Mouse (Mus musculus) midbrain, embryonic 11.5 days (tissue): Measurements from ENCODE around the gene Ralgps1. TPM values are rescaled to one million over a fixed set of nuclear protein-coding genes. Genes with fewer than 3 reads are reported as not detected.

Experiments
- ATAC-seq: fragments of 200-750 bp; cut with Nextera tagmentation; 2 replicates; pipeline ENCODE4 v1.8.0; 2017; ENCODE audit warnings: moderate TSS enrichment, moderate library complexity; ENCODE audit not compliant: low FRiP score
- DNase-seq: peaks from one replicate; pipeline ENCODE4 v3.0.0; 2015; ENCODE audit warnings: low spot score; ENCODE audit errors: missing footprints
- H3K27ac ChIP-seq: fragments of 300-500 bp; sonication (generic); 2 replicates; pipeline ENCODE4 v1.5.1; 2014; ENCODE audit warnings: low read depth, low read length
- H3K27me3 ChIP-seq: fragments of 300-500 bp; sonication (generic); 2 replicates; pipeline ENCODE4 v1.6.1; 2014; ENCODE audit warnings: mild to moderate bottlenecking, low read length, moderate library complexity, mixed read lengths; ENCODE audit not compliant: control insufficient read depth, insufficient read depth
- H3K36me3 ChIP-seq: fragments of 300-500 bp; sonication (generic); 2 replicates; pipeline ENCODE4 v1.6.1; 2014; ENCODE audit warnings: mild to moderate bottlenecking, low read length, moderate library complexity, mixed read lengths; ENCODE audit not compliant: control insufficient read depth, insufficient read depth
- H3K4me1 ChIP-seq: fragments of 300-500 bp; sonication (generic); 2 replicates; pipeline ENCODE4 v1.6.1; 2014; ENCODE audit warnings: low read length; ENCODE audit not compliant: control insufficient read depth, insufficient read depth
- H3K4me2 ChIP-seq: fragments of 300-500 bp; sonication (generic); 2 replicates; pipeline ENCODE4 v1.6.1; 2014; ENCODE audit warnings: mild to moderate bottlenecking, moderate library complexity
- H3K4me3 ChIP-seq: fragments of 300-500 bp; sonication (generic); 2 replicates; pipeline ENCODE4 v1.5.1; 2014; ENCODE audit warnings: low read depth, low read length
- H3K9ac ChIP-seq: fragments of 300-500 bp; sonication (generic); 2 replicates; pipeline ENCODE4 v1.6.1; 2014; ENCODE audit warnings: low read length
- H3K9me3 ChIP-seq: fragments of 300-500 bp; sonication (generic); 2 replicates; pipeline ENCODE4 v1.6.1; 2016; ENCODE audit warnings: low read length; ENCODE audit not compliant: control insufficient read depth
- WGBS: fragments of 180-500 bp; shearing (Covaris S2); extraction: QIAGEN DNeasy Blood & Tissue Kit; methylation state at CpG from one replicate; pipeline ENCODE4 v1.1.7; 2014; 5-methylcytosine and 5-hydroxymethylcytosine counted together
- polyA plus RNA-seq: library from polyadenylated mRNA; unstranded; fragments of >200 nt; fragmentation: Nextera tagmentation; extraction: Ambion mirVana; gene quantifications from 2 replicates; pipeline ENCODE4 v1.2.1, GENCODE M21; 2014

The Ralgps1 gene
- polyA plus RNA-seq, 1 experiment from 2014 or later = 13.8 TPM

DNA sequence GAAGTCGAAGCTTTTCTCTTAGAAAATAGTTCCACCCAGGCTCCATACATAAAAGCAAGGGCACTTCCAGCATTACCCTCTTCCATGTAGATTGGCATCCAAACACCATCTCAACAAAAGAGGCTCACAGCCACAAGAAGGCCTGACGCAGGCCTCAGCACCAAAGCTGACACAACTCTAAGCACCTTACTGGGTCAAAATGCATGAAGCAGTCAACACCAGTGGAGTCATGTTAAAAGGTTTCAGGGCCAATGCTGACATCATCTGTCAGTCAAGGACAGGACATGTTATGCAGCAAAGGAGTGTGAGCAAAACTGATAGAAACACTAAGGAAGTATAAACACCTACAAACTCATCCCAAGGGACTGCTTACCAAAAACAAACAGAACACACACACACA is 50.3 kb downstream of the Ralgps1 start:
- peaks cover 17% of the 10 kb centered on the region for H3K4me1 ChIP-seq
- H3K27me3 ChIP-seq = peaks cover 14% of the 10 kb centered on the region
- DNase-seq (peak; percentile 64), ATAC-seq (no peak)
- no peak overlapping the region for H3K9ac ChIP-seq
- H3K4me2 ChIP-seq = no peak overlapping the region
- H3K36me3 ChIP-seq = no peaks in the 10 kb centered on the region
- H3K9me3 ChIP-seq = no peaks in the 10 kb centered on the region
- WGBS = 91% methylated on average over 2 of the region's 2 CpGs
- no peak overlapping the region for H3K27ac ChIP-seq
- no peak overlapping the region for H3K4me3 ChIP-seq

DNA sequence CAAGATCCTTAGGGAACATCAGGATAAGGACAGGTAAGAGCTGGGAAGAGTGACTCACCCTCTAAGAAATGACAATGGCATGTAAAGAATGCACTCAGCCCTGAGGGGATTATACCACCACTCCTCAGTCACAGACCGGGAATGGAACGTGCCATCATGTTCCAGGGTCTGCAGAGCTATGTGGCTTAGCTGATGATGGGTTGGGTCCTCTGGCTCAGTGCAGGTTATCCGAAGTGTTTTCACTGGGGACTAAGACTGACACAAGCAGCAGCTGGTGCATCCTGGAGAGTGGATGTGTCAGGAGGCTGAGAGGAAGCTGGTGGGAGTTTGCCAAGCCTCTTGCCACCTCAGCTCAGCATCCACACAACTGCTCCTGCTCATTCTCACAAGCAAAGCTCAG is 50.7 kb downstream of the Ralgps1 start:
- Histone ChIP-seq H3K4me2 (no peak overlapping the region), H3K4me1 (peaks cover 17% of the 10 kb centered on the region), H3K27ac (no peak overlapping the region), H3K27me3 (peaks cover 12% of the 10 kb centered on the region), H3K4me3 (no peak overlapping the region), H3K9me3 (no peaks in the 10 kb centered on the region), H3K9ac (no peak overlapping the region), H3K36me3 (no peaks in the 10 kb centered on the region)
- ATAC-seq (no peak), DNase-seq (peak; percentile 12)
- WGBS = 61% methylated on average over 3 of the region's 3 CpGs

DNA sequence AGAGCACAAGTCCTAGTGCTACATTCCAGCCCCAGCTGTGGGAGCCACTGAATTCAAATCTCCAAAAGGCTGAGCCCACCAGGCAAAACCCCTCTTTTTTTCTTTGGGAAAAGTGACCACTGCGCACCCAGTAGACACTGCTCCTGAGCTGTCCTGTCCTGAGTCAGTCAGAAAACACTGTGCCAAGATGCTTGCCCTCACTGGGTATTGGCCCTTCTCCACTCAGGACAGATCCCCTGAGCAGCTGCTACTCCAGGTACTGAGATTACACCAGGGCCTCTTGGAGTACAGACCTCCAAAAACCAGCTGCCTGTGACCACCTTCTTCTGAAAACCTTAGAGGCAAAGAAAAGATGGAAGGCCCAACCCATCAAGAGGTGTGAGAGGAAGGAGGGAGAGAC is 51.4 kb downstream of the Ralgps1 start:
- ATAC-seq (no peak), DNase-seq (peak; percentile 6)
- WGBS = 100% methylated on average over 1 of the region's 1 CpGs
- no peak overlapping the region for H3K4me3 ChIP-seq
- no peaks in the 10 kb centered on the region for H3K9me3 ChIP-seq
- H3K4me1 ChIP-seq = peaks cover 17% of the 10 kb centered on the region
- no peaks in the 10 kb centered on the region for H3K36me3 ChIP-seq
- peaks cover 12% of the 10 kb centered on the region for H3K27me3 ChIP-seq
- no peak overlapping the region for H3K4me2 ChIP-seq
- H3K9ac ChIP-seq = no peak overlapping the region
- no peak overlapping the region for H3K27ac ChIP-seq

- Histone ChIP-seq H3K9ac (no peak overlapping the region), H3K27ac (no peak overlapping the region), H3K9me3 (no peaks in the 10 kb centered on the region), H3K4me3 (no peak overlapping the region), H3K36me3 (no peaks in the 10 kb centered on the region), H3K4me2 (no peak overlapping the region), H3K4me1 (peaks cover 17% of the 10 kb centered on the region), H3K27me3 (peaks cover 12% of the 10 kb centered on the region)
- no peak for ATAC-seq
- 87% methylated on average over 5 of the region's 5 CpGs for WGBS
- DNase-seq = peak; percentile 77
Observed at GRCm38 (mm10) chr2:33319455-33319854, 51.8 kb downstream of the Ralgps1 start.

GRCm38 (mm10) chr2:33318491-33318964 is 52.8 kb downstream of the Ralgps1 start:
- H3K27ac ChIP-seq = no peak overlapping the region
- WGBS = 82% methylated on average over 8 of the region's 8 CpGs
- no peaks in the 10 kb centered on the region for H3K36me3 ChIP-seq
- ATAC-seq (no peak), DNase-seq (no peak)
- peaks cover 12% of the 10 kb centered on the region for H3K4me1 ChIP-seq
- no peak overlapping the region for H3K4me2 ChIP-seq
- H3K9ac ChIP-seq = no peak overlapping the region
- peaks cover 9% of the 10 kb centered on the region; the same call in 1 of the 2 replicates for H3K27me3 ChIP-seq
- no peak overlapping the region for H3K4me3 ChIP-seq
- no peaks in the 10 kb centered on the region for H3K9me3 ChIP-seq

DNA sequence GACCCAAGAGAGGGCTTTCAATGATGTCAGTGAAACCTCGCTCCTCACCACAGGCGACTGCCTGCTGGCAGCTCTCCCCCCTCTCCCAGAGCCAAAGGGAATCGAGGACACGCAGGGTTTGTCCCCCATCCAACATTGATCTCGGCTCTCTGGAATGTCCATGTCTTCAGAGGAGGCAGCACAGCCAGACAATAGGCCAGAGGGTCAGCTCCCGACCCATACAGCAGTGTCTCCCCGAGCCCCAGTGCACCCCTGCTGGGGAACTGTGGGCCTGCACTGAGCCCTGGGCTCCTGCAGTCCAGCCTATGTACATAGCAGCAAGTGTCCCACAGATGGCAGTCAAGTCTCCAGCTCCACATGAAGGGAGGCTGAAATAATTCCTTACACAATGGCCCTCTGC is 54.8 kb downstream of the Ralgps1 start:
- DNase-seq (peak; percentile 94), ATAC-seq (peak; percentile 96)
- H3K27ac ChIP-seq = no peak overlapping the region; the same call in 1 of the 2 replicates
- H3K4me2 ChIP-seq = no peak overlapping the region
- no peaks in the 10 kb centered on the region for H3K9me3 ChIP-seq
- peaks cover 9% of the 10 kb centered on the region for H3K4me1 ChIP-seq
- H3K4me3 ChIP-seq = no peak overlapping the region
- 10% methylated on average over 7 of the region's 7 CpGs for WGBS
- H3K27me3 ChIP-seq = peaks cover 7% of the 10 kb centered on the region; the same call in 1 of the 2 replicates
- no peaks in the 10 kb centered on the region for H3K36me3 ChIP-seq
- 0 out of 2 replicates have a peak overlapping the region, but pooled peaks have one; percentile 18 for H3K9ac ChIP-seq

DNA sequence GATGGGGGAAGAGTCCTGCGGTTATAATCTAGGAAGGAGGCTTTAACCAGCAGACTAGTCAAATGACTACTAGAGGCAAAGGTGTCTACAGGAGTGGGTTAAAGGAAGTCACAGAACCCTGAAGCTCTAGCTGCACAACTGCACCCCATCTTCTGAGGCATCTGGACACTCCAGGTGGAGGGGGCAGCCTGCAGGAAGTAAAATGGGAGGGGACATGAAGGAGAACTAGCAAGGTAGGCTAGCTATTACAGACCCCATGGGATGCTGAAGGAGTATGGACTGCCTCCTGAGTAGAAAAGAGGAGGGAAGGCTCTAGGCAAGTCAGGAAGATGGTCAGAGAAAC is 55.3 kb downstream of the Ralgps1 start:
- H3K36me3 ChIP-seq = no peaks in the 10 kb centered on the region
- no peak overlapping the region for H3K4me3 ChIP-seq
- peaks cover 9% of the 10 kb centered on the region for H3K4me1 ChIP-seq
- peaks cover 7% of the 10 kb centered on the region; the same call in 1 of the 2 replicates for H3K27me3 ChIP-seq
- WGBS = 86% methylated on average over 1 of the region's 1 CpGs
- DNase-seq (no peak), ATAC-seq (no peak; the same call in 1 of the 2 replicates)
- no peak overlapping the region for H3K27ac ChIP-seq
- H3K9ac ChIP-seq = no peak overlapping the region
- H3K9me3 ChIP-seq = no peaks in the 10 kb centered on the region
- no peak overlapping the region for H3K4me2 ChIP-seq

DNA sequence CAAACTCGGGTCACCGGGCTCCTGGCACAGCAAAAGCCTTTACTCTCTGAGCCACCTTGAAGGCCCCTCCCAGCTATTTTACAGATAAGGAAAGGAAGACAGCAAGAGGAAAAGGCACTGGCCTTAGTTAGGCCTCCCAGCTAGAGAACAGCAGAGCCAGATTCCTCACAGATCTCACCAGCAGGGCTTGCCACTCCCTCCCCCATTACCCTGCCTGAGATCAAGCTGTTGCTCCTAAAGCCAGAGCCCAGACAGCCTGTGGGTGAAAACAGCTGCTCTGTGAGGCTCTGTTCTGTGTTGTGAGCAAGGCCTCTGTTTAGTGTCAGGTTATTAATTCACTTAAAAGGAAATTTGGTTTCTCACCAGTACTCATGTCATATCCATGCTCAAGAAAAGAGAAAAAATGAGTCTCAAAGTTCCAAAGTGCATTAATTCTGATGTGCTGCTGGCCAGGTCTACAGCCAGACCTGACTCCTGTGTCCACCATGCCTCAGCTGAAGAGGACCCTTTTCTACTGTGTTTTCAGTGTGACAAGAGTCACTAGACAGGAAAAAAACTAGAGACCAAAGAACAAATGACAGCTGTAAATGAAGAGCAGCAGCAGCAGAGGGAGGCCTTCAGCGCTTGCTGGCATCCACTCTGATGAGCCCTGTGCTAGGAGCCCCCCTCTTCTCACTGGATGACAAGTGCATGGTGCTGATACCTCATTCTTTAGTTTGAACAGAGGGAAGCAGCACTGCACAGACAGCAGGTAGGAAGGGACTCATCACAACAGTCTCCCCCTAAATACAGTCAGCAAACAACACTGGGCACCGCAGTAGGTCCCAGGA is 55.8 kb downstream of the Ralgps1 start:
- H3K27me3 ChIP-seq = peaks cover 5% of the 10 kb centered on the region; the same call in 1 of the 2 replicates
- H3K4me2 ChIP-seq = no peak overlapping the region
- peak; percentile 47 for DNase-seq
- no peak overlapping the region for H3K9ac ChIP-seq
- H3K9me3 ChIP-seq = no peaks in the 10 kb centered on the region
- ATAC-seq = no peak
- no peaks in the 10 kb centered on the region for H3K36me3 ChIP-seq
- H3K4me1 ChIP-seq = peaks cover 9% of the 10 kb centered on the region
- no peak overlapping the region for H3K4me3 ChIP-seq
- no peak overlapping the region for H3K27ac ChIP-seq
- 90% methylated on average over 4 of the region's 4 CpGs for WGBS

DNA sequence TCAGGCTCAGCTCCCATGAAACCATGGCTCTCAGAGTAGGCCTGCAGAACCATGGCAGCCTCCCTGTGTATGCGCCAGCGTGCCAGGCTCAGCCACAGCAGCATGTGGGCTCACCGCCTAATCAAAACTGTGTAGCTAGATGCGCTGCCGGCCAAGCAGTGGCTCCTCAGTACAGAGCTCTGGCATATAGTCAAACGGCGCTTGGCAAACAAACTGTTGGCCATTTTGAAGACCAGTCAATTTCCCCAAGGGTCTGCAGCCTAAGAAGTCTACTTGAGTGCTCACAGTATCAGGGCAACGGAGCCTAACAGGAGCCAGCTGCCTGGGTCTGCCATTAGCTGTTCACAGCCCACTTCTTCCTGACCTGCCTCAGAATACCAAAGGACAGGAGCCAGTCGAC is 61.9 kb downstream of the Ralgps1 start:
- Histone ChIP-seq H3K4me1 (no peaks in the 10 kb centered on the region), H3K9ac (no peak overlapping the region), H3K27me3 (no peaks in the 10 kb centered on the region), H3K36me3 (no peaks in the 10 kb centered on the region), H3K9me3 (no peaks in the 10 kb centered on the region), H3K4me2 (no peak overlapping the region), H3K27ac (no peak overlapping the region), H3K4me3 (no peak overlapping the region)
- WGBS = 92% methylated on average over 9 of the region's 9 CpGs
- DNase-seq = no peak
- no peak for ATAC-seq
